Mouse (Mus musculus) lung, postnatal 10 days (tissue): ENCODE measurements at regions not wholly inside any gene's neighbourhood (a gene's known extent, or its start where the extent isn't known, plus 50 kb on each side); places are given as distances from the start of the nearest gene placed in this dataset.

Experiments
- DNase-seq: peaks from one replicate; pipeline ENCODE4 v3.0.0; 2021

DNA sequence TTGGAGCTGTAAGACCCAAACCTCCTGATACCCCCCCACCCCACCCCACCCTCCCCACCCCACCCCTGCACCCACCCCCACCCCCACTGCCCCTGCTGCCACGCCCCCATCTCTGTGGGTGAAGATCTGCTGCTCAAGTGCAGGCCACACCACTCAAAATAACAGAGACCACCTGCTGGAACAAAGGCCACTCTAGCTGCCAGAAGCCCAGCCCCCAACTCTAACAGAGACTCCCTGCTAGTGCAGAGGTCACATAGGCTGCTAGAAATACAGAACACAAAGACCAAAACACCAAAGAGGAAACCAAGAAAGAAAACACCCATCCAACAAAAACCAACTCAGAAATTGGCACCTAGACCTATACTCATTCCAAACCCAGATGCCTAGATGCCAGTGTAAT is 58.9 kb downstream of the Olfr267 start:
- DNase-seq: no peak

DNA sequence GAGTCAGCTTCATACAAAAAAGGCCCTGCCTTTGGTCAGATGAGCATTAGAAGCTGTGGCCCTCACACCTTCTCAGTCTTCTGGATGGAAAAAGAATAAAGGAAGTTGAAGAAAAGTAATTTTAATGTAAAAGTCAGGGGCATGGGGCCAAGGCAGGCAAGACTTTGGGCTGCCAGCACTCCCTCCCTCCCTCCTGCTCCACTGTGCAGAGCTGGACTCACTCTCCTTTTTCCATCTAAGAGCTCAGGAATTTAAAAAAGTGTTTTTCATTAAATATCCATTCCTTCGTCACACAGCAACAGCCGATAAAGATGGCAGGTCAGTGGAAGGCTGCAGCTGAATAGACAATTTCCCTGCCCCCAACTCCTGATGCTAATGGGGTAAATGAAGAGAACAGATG is 61.1 kb downstream of the Olfr267 start:
- DNase-seq: no peak

DNA sequence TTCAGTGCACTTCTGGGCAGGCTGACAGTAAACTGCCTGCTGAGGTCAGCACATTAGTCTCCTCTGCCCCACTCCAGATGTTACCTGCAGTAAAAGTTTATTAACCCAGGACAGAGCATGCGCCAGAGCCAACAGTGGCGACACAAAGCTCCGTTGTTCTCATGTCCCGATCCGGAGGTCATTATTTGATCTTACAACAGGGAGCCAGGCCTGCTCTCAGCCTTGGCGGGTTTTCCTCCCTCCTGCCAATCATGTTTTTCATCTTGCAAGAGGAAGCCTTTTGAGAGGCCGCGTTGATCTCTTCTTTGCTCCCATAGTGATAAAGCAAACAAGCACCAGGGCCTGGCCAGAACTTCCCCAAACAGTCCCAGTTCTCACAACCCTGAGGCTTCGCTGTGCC is 64.7 kb downstream of the Olfr267 start:
- DNase-seq: peak; percentile 48

DNA sequence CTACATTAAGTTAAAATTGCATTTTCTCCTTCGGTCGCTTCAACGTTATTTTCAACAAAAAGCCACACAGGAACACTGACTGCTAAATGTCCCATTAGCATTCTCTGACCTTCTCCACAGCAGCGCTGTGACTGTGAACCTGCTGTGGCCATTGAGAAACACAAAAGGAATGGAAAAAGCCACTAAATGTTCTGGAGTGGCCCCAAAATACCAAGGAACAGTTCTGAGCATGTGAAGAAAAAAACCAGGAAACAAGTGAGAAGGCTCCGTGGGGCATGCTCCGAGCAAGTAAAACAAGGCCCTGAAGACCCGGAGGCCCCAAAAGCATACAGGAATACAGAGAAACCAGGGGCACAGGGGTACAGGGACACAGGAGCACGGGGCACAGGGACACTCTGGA is 66.8 kb downstream of the Olfr267 start:
- no peak for DNase-seq

DNA sequence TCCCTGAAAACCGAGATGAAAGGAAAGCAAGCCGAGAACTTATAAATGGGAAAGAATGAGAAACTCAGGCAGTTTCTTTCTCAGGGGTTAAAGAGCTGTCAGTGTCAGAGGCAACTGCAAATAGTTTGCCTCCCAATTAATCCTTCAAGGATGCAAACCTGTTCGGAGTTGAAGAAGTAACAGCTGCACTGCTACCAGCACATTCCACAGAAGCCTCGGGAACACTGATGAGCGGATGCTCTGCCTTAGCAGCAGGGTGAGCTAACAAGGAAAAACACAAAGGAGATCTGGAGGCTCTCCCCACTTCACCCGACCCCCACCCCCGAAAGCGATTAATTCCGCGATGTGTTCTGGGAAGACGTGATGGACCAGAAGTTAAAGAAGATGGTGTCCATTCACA is 71.1 kb downstream of the Olfr267 start:
- DNase-seq: no peak

DNA sequence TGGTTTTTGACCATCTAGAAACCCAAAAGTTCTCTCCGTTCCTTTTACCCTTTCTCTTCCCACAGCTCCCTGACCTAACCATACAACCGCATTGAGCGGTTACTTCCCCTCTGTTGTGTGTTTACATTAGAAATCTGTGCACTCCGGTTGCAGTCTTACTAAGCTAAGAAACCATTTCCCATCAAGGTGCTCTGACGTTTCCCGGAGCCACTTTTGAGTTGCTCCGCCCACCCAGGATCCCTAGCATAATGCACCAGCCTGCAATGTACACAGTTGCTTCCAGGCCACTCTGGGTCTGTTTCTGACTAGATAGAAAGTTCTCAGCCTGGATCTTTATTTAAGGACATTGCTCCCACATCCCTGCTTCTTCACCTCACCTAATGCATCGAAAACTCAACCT is 71.7 kb downstream of the Olfr267 start:
- DNase-seq: no peak

DNA sequence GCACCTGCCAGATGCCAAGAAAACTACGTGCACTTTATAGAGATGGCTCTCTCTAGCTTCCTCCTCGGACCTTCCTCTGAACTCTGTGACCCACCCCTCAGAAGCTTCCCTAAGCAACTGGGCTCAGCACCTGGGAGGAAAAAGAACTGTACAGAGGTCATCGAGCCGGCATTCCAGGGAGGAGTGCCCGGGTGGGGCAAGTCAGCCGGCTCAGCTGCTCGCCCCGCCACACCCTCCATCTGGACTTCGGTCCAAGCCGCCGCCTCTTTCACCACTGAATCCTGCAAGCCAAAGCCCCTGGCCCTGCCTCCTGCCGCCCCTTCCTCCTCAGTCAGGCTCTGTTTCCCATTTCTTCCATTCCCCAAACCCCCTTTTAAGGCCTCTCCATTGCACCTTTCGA is 73.3 kb downstream of the Olfr267 start:
- no peak for DNase-seq

DNA sequence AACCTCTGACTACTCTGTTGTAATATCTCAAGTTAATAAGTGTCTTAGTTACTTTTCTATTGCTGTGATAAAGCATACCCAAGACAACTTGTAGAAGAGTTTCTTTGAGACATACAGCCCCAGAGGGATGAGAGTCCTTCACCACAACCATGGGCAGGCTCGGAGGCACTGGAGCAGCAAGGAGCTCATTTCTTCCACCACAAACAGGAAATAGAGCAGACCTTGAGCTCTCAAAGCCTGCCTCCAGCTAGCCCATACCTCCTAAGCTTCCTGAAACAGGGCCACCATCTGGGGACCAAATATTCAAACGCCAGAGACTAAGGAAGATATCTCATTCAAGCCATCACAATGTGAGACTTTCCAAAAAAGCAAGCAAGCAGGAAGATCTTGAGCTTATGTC is 74.6 kb downstream of the Olfr267 start:
- no peak for DNase-seq

DNA sequence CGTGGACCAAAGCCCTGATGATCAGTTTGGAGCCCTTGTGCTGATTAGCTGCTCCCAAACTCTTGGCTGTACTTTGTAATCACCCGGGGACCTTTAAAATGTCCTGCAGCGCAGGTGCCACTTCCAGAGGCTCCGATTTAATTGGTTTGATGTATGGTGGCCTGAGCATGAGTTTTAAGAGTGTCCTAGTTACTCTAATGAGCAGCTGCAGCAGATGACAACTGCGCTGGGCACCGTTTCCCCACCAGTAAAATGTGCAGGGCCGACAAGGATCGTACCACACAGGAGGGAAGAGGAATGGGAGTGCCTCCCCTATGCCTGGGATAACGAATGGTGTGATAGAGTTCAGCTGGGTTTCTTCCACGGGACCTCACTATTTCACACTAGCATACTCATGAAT is 75.3 kb downstream of the Olfr267 start:
- DNase-seq: no peak

DNA sequence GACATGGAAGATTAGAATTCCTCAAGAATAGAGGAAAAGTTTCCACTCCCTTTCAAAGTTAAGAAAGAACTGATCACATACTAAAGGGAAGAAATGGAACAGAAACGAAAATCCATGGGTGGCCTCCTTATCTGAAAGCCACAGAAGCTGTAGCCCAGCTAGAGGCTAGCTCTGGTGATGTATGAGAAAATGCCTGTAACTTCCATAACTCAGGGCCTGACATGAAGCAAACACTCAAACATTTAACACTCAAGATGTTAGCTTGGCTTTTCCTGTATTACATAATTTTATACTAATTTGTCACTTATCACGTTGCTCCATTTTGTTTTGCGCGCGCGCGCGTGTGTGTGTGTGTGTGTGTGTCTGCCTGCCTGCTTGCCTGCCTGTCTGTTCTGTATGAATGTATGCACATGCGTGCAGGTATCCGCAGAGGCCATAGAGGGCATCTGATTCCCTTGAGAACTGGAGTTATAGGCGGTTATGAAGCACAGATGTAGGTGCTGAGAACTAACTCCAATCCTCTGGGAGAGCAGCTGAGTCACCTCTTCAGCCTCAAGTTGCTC is 88.2 kb downstream of the Olfr267 start:
- DNase-seq: peak; percentile 47

DNA sequence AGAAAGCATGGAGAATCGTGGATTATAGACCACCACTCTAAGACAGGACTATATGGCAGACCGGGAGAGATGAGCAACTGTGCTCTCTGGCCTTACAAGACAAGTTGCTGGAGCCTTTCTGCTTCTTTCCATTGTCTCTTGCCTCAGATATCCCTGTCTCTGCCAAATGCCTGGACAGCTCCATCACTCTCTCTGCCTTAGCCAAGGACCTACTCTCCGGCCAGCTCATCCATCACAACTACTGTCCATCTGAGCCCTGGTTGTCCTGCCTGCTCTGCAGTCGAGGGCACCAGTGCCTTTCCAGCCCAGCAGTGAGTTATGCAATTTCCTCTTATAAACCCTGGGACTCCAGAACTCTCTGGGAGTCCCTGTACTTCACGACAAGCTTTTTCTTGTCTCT is 88.7 kb downstream of the Olfr267 start:
- peak; percentile 78 for DNase-seq

DNA sequence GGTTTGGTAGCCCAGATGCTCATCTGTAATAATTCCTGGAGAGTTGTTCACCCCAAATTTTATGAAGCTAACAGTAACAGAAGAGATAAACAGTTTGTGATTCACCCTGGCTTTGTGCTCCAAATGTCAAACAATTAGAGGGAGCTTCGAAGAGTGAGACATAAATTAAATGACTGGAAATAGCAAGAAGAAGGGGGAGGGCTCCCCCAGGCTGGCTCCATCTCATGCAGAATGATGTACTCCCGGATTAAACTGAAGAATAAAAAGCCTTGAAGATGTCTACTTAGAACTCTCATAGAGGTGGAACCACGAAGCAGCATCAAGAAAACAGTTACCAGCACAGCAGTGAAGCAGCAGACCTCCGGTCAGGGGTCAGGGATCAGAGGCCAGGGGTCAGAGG is 90.8 kb downstream of the Olfr267 start:
- peak; percentile 62 for DNase-seq

DNA sequence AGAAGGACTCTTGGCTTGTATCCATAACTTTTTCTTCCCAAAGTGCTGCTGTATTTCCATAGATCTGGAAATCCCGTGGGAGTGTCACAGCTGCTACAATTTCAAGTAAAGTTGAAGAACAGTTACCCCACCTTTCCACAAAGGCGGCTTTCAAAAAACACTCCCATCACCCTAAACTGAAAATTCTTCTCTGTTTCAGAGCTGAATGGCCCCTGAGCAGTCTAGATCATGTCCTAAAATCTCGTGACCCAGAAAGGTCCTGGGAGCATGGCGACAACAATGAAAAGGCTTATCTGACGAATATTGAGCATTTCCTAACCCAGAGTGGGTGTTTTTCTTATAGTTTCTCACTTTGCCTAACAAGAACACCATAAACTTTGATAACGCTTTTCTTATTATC is 92.2 kb downstream of the Olfr267 start:
- no peak for DNase-seq

DNA sequence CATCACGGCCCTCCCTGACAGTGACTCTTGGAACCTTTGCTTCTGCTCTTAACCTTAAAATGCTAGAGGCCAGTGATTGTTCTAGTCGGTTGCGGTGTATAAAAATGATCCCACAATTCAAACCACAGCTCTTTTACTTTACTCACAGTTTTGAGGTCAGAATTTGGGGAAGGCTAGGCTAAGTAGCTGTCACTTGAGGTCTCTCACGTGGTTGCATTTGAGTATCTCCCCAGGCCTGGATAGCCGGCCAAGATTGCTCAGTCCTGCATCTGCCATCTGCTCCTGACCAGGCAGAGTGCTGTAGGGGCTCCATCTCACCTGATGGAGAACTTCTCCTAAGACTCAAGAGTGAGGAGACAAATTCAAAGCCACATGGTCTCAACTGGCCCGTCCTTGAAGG is 94.5 kb downstream of the Olfr267 start:
- no peak for DNase-seq

DNA sequence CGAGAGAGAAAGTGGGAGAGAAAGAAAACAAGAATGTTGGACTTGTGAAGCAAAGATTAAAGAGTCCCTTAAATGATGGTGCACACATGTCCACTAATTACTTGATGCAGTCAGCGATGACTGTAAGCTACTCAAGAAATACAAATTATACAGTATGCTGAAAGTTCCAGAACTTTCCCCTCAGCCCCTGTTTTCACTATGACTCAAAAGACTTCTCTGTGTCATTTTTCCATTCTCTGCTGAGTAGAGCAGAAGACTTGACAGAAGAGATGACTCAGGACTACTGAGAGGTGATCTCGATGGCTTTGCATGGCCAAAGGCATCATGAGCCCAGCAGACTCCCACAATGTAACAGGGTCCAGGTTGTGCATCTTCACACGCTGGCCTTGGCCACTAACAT is 105.6 kb downstream of the Olfr267 start:
- no peak for DNase-seq

DNA sequence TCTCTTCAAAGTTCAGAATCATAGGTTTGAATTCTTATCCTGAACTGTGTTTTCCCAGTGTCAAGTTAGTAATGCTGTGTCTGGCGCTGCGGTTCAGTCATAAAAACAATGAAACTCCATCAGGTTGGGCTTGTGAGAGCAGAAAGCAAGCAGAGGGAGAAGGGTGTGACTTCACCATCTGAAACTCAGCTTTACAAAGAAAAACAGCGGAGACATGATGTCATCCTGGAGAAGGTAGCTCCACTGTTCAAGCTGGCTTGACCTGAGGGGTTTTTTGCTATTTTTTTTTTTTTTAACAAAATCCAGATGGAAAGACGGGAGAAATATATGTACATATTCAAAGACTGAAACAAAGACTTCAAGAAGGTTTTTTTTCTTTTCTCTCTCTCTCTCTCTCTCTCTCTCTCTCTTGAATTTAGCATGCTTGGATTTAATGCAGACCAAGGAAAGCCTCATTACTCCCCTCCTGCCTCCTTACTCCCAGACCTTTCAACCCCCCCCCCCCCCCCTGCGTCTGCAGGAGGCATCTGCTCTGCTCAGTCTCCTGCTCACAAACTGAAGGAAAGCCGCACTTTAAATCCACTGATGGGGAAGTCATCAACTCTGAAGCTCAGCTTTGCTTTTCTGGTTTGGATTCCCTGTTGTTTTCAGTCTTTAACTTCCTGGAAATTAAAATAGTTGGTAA is 109.7 kb downstream of the Olfr267 start:
- DNase-seq: no peak

DNA sequence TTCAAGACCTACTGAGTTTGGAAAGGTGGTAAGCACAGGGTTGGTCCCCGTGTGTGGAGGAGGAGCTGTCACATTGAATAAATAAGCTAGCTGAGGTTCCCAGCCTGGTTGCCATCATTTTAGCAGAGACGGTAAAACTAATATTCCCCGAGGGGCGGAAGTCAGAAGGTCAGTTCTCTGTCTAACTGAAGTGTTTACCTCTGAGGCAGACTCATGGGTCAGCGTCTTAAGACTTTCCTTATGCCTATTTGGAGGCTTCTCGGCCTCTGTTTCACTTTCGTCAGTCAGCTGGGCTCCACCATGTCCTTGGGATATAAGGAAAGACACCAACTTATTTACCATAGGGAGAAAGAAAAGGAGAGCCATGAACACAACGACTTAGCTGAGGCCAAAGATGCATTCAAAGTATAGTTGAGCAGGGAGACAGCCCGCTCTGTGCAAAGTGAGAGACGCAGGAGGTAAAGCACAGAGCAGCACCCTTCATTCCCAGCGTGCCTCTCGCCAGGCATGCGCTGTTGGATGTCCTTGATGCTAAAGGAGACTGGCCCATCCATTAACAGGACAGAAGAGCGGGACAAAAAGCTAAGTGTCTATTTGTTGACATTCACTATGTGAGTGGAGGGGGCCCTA is 116.0 kb downstream of the Olfr267 start:
- DNase-seq: no peak

DNA sequence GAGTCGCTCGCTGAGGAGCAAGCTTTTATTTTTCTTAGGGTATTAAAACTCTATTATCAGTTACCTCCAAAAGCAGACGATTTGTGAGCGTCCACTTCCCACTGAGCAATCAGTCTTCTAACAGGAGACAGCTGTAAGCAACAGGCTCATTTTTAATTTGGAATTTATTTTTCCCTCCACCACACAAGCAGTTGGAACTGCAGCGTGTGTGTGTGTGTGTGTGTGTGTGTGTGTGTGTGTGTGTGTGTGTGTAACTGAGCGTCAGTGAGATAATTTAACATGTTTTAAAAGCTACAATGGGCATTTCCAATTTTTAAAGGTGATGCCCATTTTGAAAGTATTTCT is 116.6 kb downstream of the Olfr267 start:
- DNase-seq: no peak

DNA sequence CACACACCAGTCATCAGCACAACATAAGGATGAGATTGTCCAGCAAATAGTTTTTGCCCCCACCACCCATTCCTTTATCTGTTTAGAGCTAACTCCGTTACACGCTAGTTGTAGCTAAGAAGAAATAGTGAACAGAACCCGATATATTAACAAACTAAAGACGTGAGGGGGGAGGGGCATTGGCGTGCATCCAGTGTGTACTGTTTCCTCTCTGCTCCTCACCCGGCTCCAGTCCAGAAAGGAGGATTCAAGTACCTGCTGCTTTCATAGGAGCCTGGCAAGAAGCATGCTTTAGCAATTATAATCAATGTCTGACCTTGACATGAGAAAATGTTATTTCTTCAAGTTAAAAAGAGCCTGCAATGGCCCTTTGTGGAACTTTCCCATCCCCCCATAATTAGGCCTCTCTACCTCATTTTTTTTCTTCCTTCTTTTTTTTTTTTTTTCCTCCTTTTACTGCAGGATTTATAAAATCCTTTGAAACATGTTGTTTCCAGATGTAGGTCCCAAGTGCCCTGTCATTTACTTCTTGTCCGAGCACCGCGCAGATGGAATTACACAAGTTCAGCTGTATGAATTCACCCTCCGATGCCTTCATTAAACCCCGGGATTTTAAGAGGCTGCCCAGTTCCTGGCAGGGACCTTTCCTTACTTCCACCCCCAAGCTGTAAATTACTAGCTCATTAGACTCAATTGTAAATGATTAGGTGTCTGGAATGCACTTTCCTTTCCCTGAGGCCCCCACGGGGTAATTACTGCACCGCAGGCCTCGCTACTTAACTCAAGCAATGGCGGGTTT is 116.6 kb upstream of the Lpar1 start:
- peak; percentile 41 for DNase-seq

DNA sequence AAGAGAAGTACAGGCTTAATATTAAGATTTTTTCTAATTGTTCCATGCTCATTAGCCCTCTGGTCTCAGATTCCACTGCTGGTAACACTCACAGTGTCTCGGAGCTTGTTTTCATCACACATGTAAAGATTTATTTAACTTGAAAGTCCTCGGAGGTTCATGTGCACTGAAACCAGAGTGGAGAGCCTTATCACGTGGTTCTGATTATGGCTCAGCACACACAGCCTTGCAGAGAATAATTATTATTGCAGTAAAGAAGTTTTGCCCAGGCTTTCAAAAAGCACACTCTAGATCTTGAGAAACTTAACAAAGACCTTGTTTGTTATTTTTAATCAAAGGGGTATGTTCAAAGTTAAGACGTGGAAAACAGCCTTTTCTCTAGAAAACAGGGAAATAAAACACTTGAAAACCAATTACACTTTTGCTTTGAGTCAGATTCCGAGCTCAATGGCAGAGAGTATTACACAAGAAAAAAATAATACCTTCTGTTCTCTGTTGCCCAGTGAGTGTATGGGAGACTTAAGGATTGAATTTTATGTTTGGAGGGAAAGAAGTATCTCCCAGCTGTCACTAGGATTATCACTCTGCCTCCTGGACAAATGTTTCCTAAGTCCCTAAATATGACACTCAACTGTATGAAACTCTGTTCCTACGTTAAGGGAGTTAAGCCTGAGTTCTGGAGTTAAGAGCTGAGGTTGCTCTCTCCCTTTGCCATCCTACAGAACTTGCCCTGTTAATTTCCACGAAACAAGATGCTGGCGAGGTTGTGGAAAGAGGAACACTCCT is 114.9 kb upstream of the Lpar1 start:
- no peak for DNase-seq

DNA sequence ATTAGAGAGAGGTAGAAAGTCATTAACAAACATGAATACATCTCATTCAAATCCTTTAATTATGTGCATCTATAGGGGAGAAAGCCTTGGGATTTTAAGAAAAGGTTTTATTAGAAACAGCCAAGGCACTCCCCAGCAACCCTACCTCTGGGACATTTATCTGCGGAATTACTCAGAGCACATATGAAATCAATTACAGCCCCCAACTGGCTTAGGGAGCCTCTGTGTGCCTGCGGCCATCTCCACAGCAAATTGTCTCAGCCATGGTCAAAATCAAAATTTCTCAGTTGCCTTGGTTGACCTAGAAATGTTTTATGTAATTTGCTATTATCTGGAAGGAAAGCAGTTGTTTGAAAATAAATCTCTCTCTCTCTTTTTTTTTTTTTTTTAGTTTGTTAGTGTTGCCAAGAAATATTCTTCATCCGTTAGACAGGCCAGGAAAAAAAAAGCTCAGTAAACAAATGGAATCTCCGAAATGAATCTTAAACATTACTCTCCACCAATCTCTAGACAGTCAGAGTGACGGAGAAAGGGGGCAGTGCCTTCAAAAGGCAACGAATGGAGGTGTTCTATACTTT is 110.0 kb upstream of the Lpar1 start:
- DNase-seq: no peak

DNA sequence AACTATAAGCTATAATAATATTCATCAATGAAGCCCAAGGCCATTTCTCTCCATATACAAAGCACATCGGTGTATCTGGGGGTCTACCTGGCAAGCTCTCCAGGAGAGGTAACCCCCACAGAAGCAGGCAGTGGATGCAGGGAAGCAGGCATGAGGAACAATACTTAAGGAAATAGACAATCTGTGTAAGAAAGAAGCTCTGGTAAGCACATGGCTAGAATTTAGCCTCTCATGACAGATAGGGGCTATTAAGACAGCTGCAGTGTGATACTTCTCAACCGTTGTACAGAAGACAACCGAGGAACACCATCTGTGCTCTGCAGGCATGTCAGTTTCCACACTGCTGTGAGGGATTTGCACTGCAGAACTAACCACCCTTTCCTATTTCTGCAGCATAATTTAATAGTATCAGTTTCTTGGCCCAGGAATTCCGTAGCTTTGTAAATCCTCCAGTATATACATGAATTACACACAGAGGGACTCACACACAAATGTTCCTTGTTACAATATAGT is 108.1 kb upstream of the Lpar1 start:
- DNase-seq: no peak

DNA sequence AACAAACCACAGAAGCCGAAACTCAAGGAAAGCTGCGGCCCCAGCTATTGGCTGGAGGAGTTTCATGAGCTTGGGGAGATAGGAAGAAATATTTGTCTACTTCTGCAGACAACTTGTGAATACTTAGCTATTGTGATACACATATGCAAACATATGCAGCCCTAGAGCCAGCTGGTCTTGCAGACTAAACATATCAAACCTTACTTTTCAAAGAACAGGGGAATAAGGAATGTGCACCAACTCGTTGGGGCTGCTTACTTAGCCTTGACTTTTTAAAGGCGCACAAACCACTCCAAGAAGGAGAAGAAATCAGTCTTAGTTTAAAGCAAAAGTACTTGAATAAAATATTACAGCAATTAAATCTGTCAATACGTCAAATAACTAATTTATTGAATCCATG is 106.8 kb upstream of the Lpar1 start:
- DNase-seq: no peak
